Mouse (Mus musculus) midbrain, embryonic 12.5 days (tissue): Measurements from ENCODE around the gene Ryr2. TPM values are rescaled to one million over a fixed set of nuclear protein-coding genes. Genes with fewer than 3 reads are reported as not detected.

ENCODE experiments used
- ATAC-seq: fragments of 200-750 bp; cut with Nextera tagmentation; 2 replicates; pipeline ENCODE4 v1.8.0; 2017; ENCODE audit warnings: low read depth, moderate TSS enrichment, moderate library complexity; ENCODE audit not compliant: low FRiP score
- H3K27ac ChIP-seq: fragments of 300-500 bp; sonication (generic); replicated peaks from 2 replicates; pipeline ENCODE4 v1.5.1; 2016; ENCODE audit warnings: mild to moderate bottlenecking
- H3K27me3 ChIP-seq: fragments of 300-500 bp; sonication (generic); 2 replicates; pipeline ENCODE4 v1.6.1; 2016; ENCODE audit warnings: mild to moderate bottlenecking
- H3K36me3 ChIP-seq: fragments of 300-500 bp; sonication (generic); 2 replicates; pipeline ENCODE4 v1.6.1; 2016
- H3K4me1 ChIP-seq: fragments of 300-500 bp; sonication (generic); 2 replicates; pipeline ENCODE4 v1.6.1; 2016
- H3K4me2 ChIP-seq: fragments of 300-500 bp; sonication (generic); replicated peaks from 2 replicates; pipeline ENCODE4 v1.6.1; 2016; ENCODE audit warnings: mild to moderate bottlenecking, moderate library complexity
- H3K4me3 ChIP-seq: fragments of 300-500 bp; sonication (generic); 2 replicates; pipeline ENCODE4 v1.5.1; 2016; ENCODE audit warnings: mild to moderate bottlenecking
- H3K9ac ChIP-seq: fragments of 300-500 bp; sonication (generic); replicated peaks from 2 replicates; pipeline ENCODE4 v1.6.1; 2016; ENCODE audit warnings: mild to moderate bottlenecking, moderate library complexity
- H3K9me3 ChIP-seq: fragments of 300-500 bp; sonication (generic); 2 replicates; pipeline ENCODE4 v1.6.1; 2016; ENCODE audit warnings: mild to moderate bottlenecking
- WGBS: fragments of 180-500 bp; shearing (Covaris S2); methylation state at CpG from one replicate; pipeline ENCODE4 v1.1.7; 2016; 5-methylcytosine and 5-hydroxymethylcytosine counted together
- polyA plus RNA-seq: library from polyadenylated mRNA; unstranded; fragments of >200 nt; fragmentation: Nextera tagmentation; extraction: Ambion mirVana; gene quantifications from 2 replicates; pipeline ENCODE4 v1.2.1, GENCODE M21; 2016

The Ryr2 gene
- polyA plus RNA-seq, 1 experiment from 2014 or later = 0.70 TPM

- WGBS = 79% methylated on average over 3 of the region's 3 CpGs
- H3K27ac ChIP-seq = no peak overlapping the region
These were observed 215.6 kb downstream of the Ryr2 start for GRCm38 (mm10) chr13:11891115-11891514.

GRCm38 (mm10) chr13:11884175-11884574, 222.6 kb downstream of the Ryr2 start:
- no peak overlapping the region for H3K27ac ChIP-seq
- no peaks in the 10 kb centered on the region for H3K36me3 ChIP-seq
- H3K4me1 ChIP-seq = 0 out of 2 replicates have a peak, but pooled peaks cover 2% of the 10 kb centered on the region
- 88% methylated on average over 3 of the region's 3 CpGs for WGBS
- H3K27me3 ChIP-seq = no peaks in the 10 kb centered on the region
- no peak overlapping the region for H3K4me3 ChIP-seq
- no peak for ATAC-seq
- H3K4me2 ChIP-seq = no peak overlapping the region
- no peak overlapping the region for H3K9ac ChIP-seq
- no peaks in the 10 kb centered on the region for H3K9me3 ChIP-seq

More at GRCm38 (mm10) chr13:11891115-11891514, 215.6 kb downstream of the Ryr2 start:
- Histone ChIP-seq H3K4me3 (no peak overlapping the region), H3K4me1 (no peaks in the 10 kb centered on the region), H3K9me3 (no peaks in the 10 kb centered on the region), H3K4me2 (no peak overlapping the region), H3K9ac (no peak overlapping the region), H3K27me3 (no peaks in the 10 kb centered on the region), H3K36me3 (no peaks in the 10 kb centered on the region)
- no peak for ATAC-seq

- H3K9ac ChIP-seq = no peak overlapping the region
- no peaks in the 10 kb centered on the region for H3K9me3 ChIP-seq
- H3K27ac ChIP-seq = no peak overlapping the region
- no peaks in the 10 kb centered on the region for H3K27me3 ChIP-seq
- no peaks in the 10 kb centered on the region for H3K36me3 ChIP-seq
- WGBS = 91% methylated on average over 4 of the region's 4 CpGs
- ATAC-seq = no peak
- 0 out of 2 replicates have a peak, but pooled peaks cover 3% of the 10 kb centered on the region for H3K4me1 ChIP-seq
- no peak overlapping the region for H3K4me3 ChIP-seq
- H3K4me2 ChIP-seq = no peak overlapping the region
These were observed 224.4 kb downstream of the Ryr2 start for GRCm38 (mm10) chr13:11882359-11882758.

DNA sequence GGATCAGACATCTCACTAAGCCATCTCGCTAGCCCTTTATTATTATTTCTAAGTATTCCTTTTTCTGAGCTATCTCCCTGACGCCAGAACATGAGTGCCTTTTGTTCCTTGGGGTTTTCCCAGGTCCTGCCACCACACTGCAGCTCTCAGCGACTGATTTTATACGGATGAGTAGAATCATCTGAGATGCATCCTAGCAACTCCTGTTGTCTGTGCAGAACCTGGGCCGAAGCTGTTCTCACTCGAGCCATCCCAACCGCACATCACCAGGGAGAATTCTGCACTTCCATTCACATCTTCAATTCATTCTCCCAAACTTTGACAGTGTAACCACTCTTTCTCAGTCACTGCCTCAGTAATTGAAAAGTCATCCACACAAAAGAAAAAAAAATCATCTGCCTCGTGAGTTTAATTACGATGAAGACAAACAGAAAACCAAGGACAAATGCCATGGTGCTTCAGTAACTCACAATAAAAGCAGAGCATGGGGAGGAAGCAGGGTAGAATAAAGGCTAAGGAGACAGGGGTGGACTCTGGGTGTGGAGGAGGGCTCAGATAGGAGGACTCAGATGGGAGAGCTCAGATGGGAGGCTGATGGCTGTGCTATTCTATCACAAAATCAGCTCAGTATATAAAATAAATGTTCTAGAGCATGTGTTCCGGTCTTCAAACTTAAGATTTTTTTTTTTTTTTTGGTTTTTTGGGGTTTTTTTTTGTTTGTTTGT, 226.1 kb downstream of the Ryr2 start:
- 50% methylated on average over 10 of the region's 10 CpGs for WGBS
- no peaks in the 10 kb centered on the region for H3K9me3 ChIP-seq
- no peaks in the 10 kb centered on the region for H3K36me3 ChIP-seq
- no peak overlapping the region for H3K27ac ChIP-seq
- ATAC-seq = no peak; the same call in 1 of the 2 replicates
- H3K4me1 ChIP-seq = 0 out of 2 replicates have a peak, but pooled peaks cover 3% of the 10 kb centered on the region
- H3K4me3 ChIP-seq = no peak overlapping the region
- H3K4me2 ChIP-seq = no peak overlapping the region
- no peaks in the 10 kb centered on the region for H3K27me3 ChIP-seq
- H3K9ac ChIP-seq = no peak overlapping the region

DNA sequence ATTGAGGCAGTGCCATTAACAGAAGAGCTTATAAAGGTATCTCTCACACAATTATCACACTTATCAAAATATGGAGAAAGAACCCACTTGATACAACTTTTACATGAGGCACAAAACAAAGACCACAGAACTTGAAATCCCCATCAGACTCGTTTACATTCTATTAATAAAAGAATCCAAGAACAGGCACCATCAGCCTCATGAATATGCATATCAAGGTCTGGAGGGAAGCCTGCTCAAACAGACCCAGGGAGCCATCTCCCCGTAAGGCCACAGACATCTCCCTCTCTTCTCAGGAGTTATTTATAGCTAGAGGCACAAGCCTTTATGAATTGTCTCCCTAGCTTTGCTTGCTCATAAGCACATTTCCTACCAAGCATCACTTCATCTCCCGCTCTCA, 227.7 kb downstream of the Ryr2 start:
- Histone ChIP-seq H3K9me3 (no peaks in the 10 kb centered on the region), H3K27me3 (no peaks in the 10 kb centered on the region), H3K36me3 (no peaks in the 10 kb centered on the region), H3K4me3 (no peak overlapping the region), H3K4me2 (no peak overlapping the region), H3K9ac (no peak overlapping the region), H3K27ac (no peak overlapping the region), H3K4me1 (0 out of 2 replicates have a peak, but pooled peaks cover 3% of the 10 kb centered on the region)
- ATAC-seq = no peak
- WGBS = 60% methylated on average over 3 of the region's 3 CpGs

DNA sequence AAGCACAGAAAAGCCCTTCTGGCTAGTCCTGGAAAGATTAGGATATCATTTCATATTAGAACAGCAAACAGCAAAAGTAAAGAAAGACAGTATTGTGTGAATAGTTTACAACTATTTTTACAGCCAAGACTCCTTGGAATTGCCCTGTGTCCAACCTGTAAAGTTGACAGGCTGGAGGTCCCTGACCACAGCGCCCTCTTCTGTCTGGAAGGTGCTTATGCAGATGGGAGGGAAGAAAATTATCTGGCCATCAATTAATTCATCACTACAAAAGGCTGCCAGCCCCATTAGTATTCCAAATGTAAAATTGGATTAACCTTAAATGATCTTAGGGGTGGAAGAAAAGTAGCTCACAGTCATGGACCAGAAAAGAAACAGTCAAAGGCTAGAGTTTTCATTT, 231.9 kb downstream of the Ryr2 start:
- Histone ChIP-seq H3K4me3 (no peak overlapping the region), H3K9me3 (no peaks in the 10 kb centered on the region), H3K36me3 (no peaks in the 10 kb centered on the region), H3K27ac (no peak overlapping the region), H3K4me2 (no peak overlapping the region), H3K4me1 (0 out of 2 replicates have a peak, but pooled peaks cover 3% of the 10 kb centered on the region), H3K9ac (no peak overlapping the region), H3K27me3 (no peaks in the 10 kb centered on the region)
- ATAC-seq = no peak
- 9% methylated on average over 1 of the region's 1 CpGs for WGBS

DNA sequence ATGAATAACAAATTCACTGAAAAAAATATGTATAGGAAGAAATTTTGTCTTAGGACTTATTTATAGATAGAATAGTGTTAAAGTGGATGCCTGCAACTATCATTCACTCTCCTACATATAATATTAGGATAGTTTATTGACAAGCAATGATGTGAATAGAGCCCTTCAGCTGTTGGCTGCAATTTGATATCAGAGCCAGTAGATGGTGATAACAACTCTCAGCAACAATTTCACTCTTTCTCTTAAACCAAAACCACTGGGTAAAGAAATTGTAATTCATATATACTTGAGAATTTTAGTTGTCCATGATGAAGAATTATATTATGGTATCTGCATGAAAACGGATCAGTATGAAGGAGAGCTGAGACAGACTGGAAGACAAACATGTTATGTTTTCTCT, 236.8 kb downstream of the Ryr2 start:
- H3K4me3 ChIP-seq = no peak overlapping the region
- no peak overlapping the region for H3K4me2 ChIP-seq
- H3K9ac ChIP-seq = no peak overlapping the region
- ATAC-seq = no peak
- 78% methylated on average over 1 of the region's 1 CpGs for WGBS
- no peaks in the 10 kb centered on the region for H3K36me3 ChIP-seq
- no peak overlapping the region for H3K27ac ChIP-seq
- H3K4me1 ChIP-seq = no peaks in the 10 kb centered on the region
- no peaks in the 10 kb centered on the region for H3K9me3 ChIP-seq
- H3K27me3 ChIP-seq = no peaks in the 10 kb centered on the region

DNA sequence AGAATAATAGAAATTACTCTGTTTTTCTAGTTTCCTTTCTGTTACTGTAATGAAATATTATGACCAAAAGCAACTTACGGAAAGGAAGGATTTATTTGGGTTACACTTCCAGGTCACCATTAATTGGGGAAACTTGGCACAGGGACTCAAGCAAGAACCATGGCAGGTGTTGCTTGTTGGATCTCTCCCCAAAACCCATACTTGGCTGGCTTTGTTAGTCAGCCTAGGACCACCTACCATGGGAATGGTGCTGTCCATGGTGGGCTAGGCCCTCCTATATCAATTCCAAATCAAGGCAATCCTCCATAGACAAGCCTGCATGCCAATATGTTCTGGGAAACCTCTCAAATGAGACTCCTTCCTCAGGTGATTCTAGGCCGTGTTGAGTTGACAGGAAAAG, 237.3 kb downstream of the Ryr2 start:
- no peak for ATAC-seq
- Histone ChIP-seq H3K4me1 (no peaks in the 10 kb centered on the region), H3K27me3 (no peaks in the 10 kb centered on the region), H3K9ac (no peak overlapping the region), H3K27ac (no peak overlapping the region), H3K36me3 (no peaks in the 10 kb centered on the region), H3K4me2 (no peak overlapping the region), H3K9me3 (no peaks in the 10 kb centered on the region), H3K4me3 (no peak overlapping the region)
- 84% methylated on average over 2 of the region's 2 CpGs for WGBS

DNA sequence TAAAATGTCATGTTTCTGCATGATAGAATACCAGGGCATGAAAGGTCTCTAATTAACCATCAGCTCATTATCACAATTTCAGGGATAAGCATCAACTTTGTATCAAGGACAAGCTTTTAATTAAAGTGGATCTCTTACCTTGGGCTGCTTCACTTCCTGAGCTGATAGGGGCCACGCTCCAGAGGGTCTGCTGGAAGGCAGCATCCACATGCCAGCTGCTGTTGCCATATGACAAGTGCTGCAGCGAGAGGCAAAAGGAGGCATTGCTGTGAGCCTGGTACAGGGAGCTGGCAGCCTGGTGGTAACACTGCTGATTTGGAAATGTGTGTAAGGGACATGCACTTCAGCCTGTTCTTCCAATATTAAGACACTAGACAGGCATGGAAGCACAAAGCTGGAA, 237.8 kb downstream of the Ryr2 start:
- Histone ChIP-seq H3K4me1 (no peaks in the 10 kb centered on the region), H3K36me3 (no peaks in the 10 kb centered on the region), H3K4me3 (no peak overlapping the region), H3K9me3 (no peaks in the 10 kb centered on the region), H3K27ac (no peak overlapping the region), H3K4me2 (no peak overlapping the region), H3K27me3 (no peaks in the 10 kb centered on the region), H3K9ac (no peak overlapping the region)
- no peak for ATAC-seq
- 77% methylated on average over 2 of the region's 2 CpGs for WGBS

DNA sequence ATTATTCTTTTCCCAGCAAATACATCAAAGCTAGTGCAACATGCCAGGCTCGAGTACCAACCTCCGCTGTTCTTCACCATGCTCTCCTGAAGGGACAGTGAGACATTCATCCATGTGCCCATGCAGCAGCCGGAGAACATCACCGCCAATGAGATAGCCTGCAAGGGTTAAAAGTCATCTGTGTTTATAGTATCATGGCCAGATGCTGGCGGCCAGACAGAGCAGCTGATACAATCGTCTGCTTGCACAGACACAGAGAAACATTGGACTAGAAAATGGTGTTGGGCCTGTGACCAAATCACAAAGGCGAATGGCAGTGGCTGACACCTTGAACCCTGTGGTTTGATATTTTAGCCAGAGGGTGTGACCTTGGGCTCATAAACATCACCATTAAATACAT, 238.7 kb downstream of the Ryr2 start:
- Histone ChIP-seq H3K9ac (no peak overlapping the region), H3K4me3 (no peak overlapping the region), H3K27ac (no peak overlapping the region), H3K27me3 (no peaks in the 10 kb centered on the region), H3K4me1 (no peaks in the 10 kb centered on the region), H3K9me3 (no peaks in the 10 kb centered on the region), H3K36me3 (no peaks in the 10 kb centered on the region), H3K4me2 (no peak overlapping the region)
- ATAC-seq = no peak
- 87% methylated on average over 7 of the region's 7 CpGs for WGBS

GRCm38 (mm10) chr13:11865261-11865660, 241.5 kb downstream of the Ryr2 start:
- H3K27me3 ChIP-seq = no peaks in the 10 kb centered on the region
- no peaks in the 10 kb centered on the region for H3K9me3 ChIP-seq
- H3K27ac ChIP-seq = no peak overlapping the region
- H3K4me3 ChIP-seq = no peak overlapping the region
- no peak for ATAC-seq
- H3K36me3 ChIP-seq = no peaks in the 10 kb centered on the region
- H3K4me1 ChIP-seq = no peaks in the 10 kb centered on the region
- H3K4me2 ChIP-seq = no peak overlapping the region
- no peak overlapping the region for H3K9ac ChIP-seq
- 82% methylated on average over 3 of the region's 3 CpGs for WGBS

- Histone ChIP-seq H3K4me3 (no peak overlapping the region), H3K27ac (no peak overlapping the region), H3K9me3 (no peaks in the 10 kb centered on the region), H3K9ac (no peak overlapping the region), H3K4me2 (no peak overlapping the region), H3K27me3 (no peaks in the 10 kb centered on the region), H3K36me3 (no peaks in the 10 kb centered on the region), H3K4me1 (no peaks in the 10 kb centered on the region)
- WGBS = 93% methylated on average over 3 of the region's 3 CpGs
- no peak for ATAC-seq
These were observed 255.1 kb downstream of the Ryr2 start for GRCm38 (mm10) chr13:11851691-11852090.

- ATAC-seq = no peak
- WGBS = 90% methylated on average over 1 of the region's 1 CpGs
- Histone ChIP-seq H3K9ac (no peak overlapping the region), H3K4me3 (no peak overlapping the region), H3K27me3 (no peaks in the 10 kb centered on the region), H3K4me2 (no peak overlapping the region), H3K9me3 (no peaks in the 10 kb centered on the region), H3K27ac (no peak overlapping the region), H3K36me3 (no peaks in the 10 kb centered on the region), H3K4me1 (no peaks in the 10 kb centered on the region)
These were observed 262.9 kb downstream of the Ryr2 start for GRCm38 (mm10) chr13:11843889-11844288.
